Mouse (Mus musculus) thymus, adult 2 months (tissue): ENCODE results near the gene Lce1a1.

ENCODE experiments used
- CTCF ChIP-seq: fragments of 200-500 bp; IDR thresholded peaks from 2 replicates; pipeline ENCODE4 v1.5.1; 2012; ENCODE audit warnings: mild to moderate bottlenecking, control low read depth, low read length, moderate library complexity, borderline replicate concordance; ENCODE audit not compliant: control insufficient read depth, poor library complexity, insufficient read depth; ENCODE audit errors: extremely low read depth
- POLR2A ChIP-seq: fragments of 200-500 bp; IDR thresholded peaks from 2 replicates; pipeline ENCODE4 v1.6.1; 2012; ENCODE audit warnings: mild to moderate bottlenecking, low read length, control low read depth, moderate library complexity; ENCODE audit not compliant: control insufficient read depth, poor library complexity, insufficient read depth; ENCODE audit errors: extremely low read depth

DNA sequence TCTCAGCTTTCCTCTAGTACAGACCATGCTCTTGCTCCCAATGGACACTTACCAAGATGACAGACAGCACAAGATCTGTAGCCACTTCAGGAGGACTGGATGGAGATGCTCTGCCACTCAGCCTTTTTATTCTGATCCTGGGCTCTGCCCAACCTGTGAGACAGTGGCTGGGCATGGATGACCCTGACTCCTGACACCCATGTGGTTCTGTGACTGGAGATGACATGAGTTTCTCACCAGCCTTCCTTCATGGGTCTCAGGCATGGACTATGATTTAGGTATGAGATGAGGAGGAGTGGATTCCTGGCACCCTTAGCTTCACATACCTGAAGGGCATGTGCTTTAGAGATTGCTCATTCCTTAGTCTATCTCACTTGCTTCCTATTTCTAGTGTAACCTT, 8.7 kb upstream of the Lce1a1 start, which contains the start of gene Lce1b:
- TF ChIP-seq POLR2A (no peak), CTCF (no peak)
